Mouse (Mus musculus) heart, adult 2 months (tissue): ENCODE data around the gene Kctd17.

ENCODE experiments used
- CTCF ChIP-seq: fragments of 200-600 bp; IDR thresholded peaks from 2 replicates; pipeline ENCODE4 v1.8.1; 2022; ENCODE audit warnings: antibody characterized with exemption, mild to moderate bottlenecking, moderate library complexity
- EP300 ChIP-seq: fragments of 200-500 bp; IDR thresholded peaks from 2 replicates; pipeline ENCODE4 v1.6.1; 2011; ENCODE audit warnings: low read depth, low read length, control low read depth; ENCODE audit not compliant: insufficient read depth
- POLR2A ChIP-seq: fragments of 200-500 bp; IDR thresholded peaks from 2 replicates; pipeline ENCODE4 v1.6.1; 2011; ENCODE audit warnings: mild to moderate bottlenecking, low read depth, low read length, control low read depth; ENCODE audit not compliant: insufficient read depth

GRCm38 (mm10) chr15:78457193-78457592, 28.8 kb downstream of the Kctd17 start:
- TF ChIP-seq CTCF (no peak), EP300 (no peak), POLR2A (no peak)
